8 mouse cellular contexts compared by ENCODE assay signal in the genomic region with DNA sequence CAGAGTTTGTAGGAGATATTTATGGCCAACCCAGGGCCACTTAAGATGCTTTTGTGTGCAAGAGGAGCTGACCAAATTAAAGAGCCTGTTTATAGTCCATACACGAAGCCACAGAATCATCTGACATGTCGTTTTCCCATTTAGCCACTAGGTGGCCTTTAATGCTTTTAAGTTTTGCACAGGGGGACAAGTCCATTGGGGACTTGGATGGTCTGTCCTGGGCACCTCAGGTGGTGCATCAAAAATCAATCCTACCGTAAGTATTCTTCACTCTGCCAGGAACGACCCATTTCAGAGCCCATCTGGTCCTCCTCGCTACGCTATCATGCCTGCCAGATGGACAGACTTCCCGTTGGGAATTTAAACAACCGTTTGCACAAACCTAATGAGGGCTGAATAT. TPM values are rescaled to one million over a fixed set of nuclear protein-coding genes. Genes with fewer than 3 reads are reported as not detected.
DNase-seq lines count a peak whose midpoint lies in the region; ATAC-seq lines count a peak whose summit lies in the region.

No protein-coding gene starts in this region.

- 26% methylated on average over 8 of the region's 8 CpGs for WGBS in forebrain, embryonic 13.5 days
- 14% methylated on average over 8 of the region's 8 CpGs for WGBS in midbrain, embryonic 15.5 days

- H3K27ac ChIP-seq in forebrain, embryonic 13.5 days: no peak overlapping the region
- no peak overlapping the region for H3K27ac ChIP-seq in midbrain, embryonic 15.5 days

- no peak overlapping the region for H3K4me3 ChIP-seq in forebrain, embryonic 13.5 days
- H3K4me3 ChIP-seq in midbrain, embryonic 15.5 days: no peak overlapping the region

- H3K4me1 ChIP-seq in forebrain, embryonic 13.5 days: peaks cover 4% of the 10 kb centered on the region
- H3K4me1 ChIP-seq in midbrain, embryonic 15.5 days: no peaks in the 10 kb centered on the region

- H3K27me3 ChIP-seq in forebrain, embryonic 13.5 days: no peaks in the 10 kb centered on the region
- H3K27me3 ChIP-seq in midbrain, embryonic 15.5 days (replicated peaks): no peaks in the 10 kb centered on the region

- no peak overlapping the region for H3K9ac ChIP-seq in forebrain, embryonic 13.5 days
- no peak overlapping the region for H3K9ac ChIP-seq in midbrain, embryonic 15.5 days

- ATAC-seq in forebrain, embryonic 13.5 days: peak; percentile 55; the same call in 1 of the 2 replicates
- 0 out of 2 replicates have a peak, but pooled peaks have one; percentile 63 for ATAC-seq in midbrain, embryonic 15.5 days (replicated peaks)

- no peaks in the 10 kb centered on the region for H3K9me3 ChIP-seq in forebrain, embryonic 13.5 days (replicated peaks)
- H3K9me3 ChIP-seq in midbrain, embryonic 15.5 days: no peaks in the 10 kb centered on the region

- no peak overlapping the region for H3K4me2 ChIP-seq in forebrain, embryonic 13.5 days
- H3K4me2 ChIP-seq in midbrain, embryonic 15.5 days: 0 out of 2 replicates have a peak overlapping the region, but pooled peaks have one; percentile 14

- DNase-seq in adrenal gland, adult 2 months: peak; percentile 15
- DNase-seq in adrenal gland, postnatal 4 days (ENCODE audit: low spot score in 2 of 2): no peak
- peak; percentile 62 for DNase-seq in A20 (ENCODE audit: low read depth, low spot score)
- peak; percentile 50 for DNase-seq in c-Kit-positive CD71-positive TER-119-negative erythroid progenitor cells, embryonic 14.5 days (ENCODE audit: low read depth)
- peak; percentile 39 for DNase-seq in kidney, postnatal 10 days
- DNase-seq in thymus, postnatal 36 days: no peak

- no peaks in the 10 kb centered on the region for H3K36me3 ChIP-seq in forebrain, embryonic 13.5 days (ENCODE audit: poor library complexity, severe bottlenecking)
- H3K36me3 ChIP-seq in midbrain, embryonic 15.5 days (replicated peaks): no peaks in the 10 kb centered on the region

RNA-seq across cellular contexts. Expression of gene Trp53bp2, which starts 32.8 kb away (rescaled TPM):
- total RNA-seq in adrenal gland, adult 2 months (2021): 10 to 100 TPM; 20.1 to 22.2 TPM
- 14.2 and 14.3 TPM in 2 replicates for polyA plus RNA-seq in adrenal gland, adult 2 months (2012; rRNA removed)
- total RNA-seq in adrenal gland, postnatal 4 days (2021): 10 to 100 TPM; 36.2 to 38.5 TPM
- polyA plus RNA-seq in forebrain, embryonic 13.5 days (2015; fragmentation: Nextera tagmentation; extraction: Ambion mirVana): 24.1 and 25.2 TPM in 2 replicates
- 19.5 and 19.9 TPM in 2 replicates for polyA plus RNA-seq in midbrain, embryonic 15.5 days (2015; fragmentation: Nextera tagmentation; extraction: Ambion mirVana)

RNA-seq across cellular contexts. Expression of gene Fbxo28, which starts 34.8 kb away (rescaled TPM):
- 10 to 100 TPM; 32.3 to 51.9 TPM for total RNA-seq in adrenal gland, adult 2 months (2021)
- 5.4 and 11.3 TPM in 2 replicates for polyA plus RNA-seq in adrenal gland, adult 2 months (2012; rRNA removed)
- total RNA-seq in adrenal gland, postnatal 4 days (2021): 10 to 100 TPM; 32.9 to 35.1 TPM
- polyA plus RNA-seq in forebrain, embryonic 13.5 days (2015; fragmentation: Nextera tagmentation; extraction: Ambion mirVana): 29.3 TPM in 2 replicates
- polyA plus RNA-seq in midbrain, embryonic 15.5 days (2015; fragmentation: Nextera tagmentation; extraction: Ambion mirVana): 22.4 and 23.6 TPM in 2 replicates

Comparison
In these comparisons a context has a peak if more than half of its experiments do, and no peak if none do; other contexts are left out.
1. DNase-seq: peak in adrenal gland, adult 2 months (single experiment), A20 (single experiment), c-Kit-positive CD71-positive TER-119-negative erythroid progenitor cells, embryonic 14.5 days (single experiment) and kidney, postnatal 10 days (single experiment); none in adrenal gland, postnatal 4 days (0 of 2) and thymus, postnatal 36 days (0 of 2).